Mouse (Mus musculus): ENCODE data around the gene Olfr1395. TPM values are rescaled to one million over a fixed set of nuclear protein-coding genes. Genes with fewer than 3 reads are reported as not detected.

Gene Olfr1395
- polyA plus RNA-seq, 1 experiment from 2014 or later, result not detected

DNA sequence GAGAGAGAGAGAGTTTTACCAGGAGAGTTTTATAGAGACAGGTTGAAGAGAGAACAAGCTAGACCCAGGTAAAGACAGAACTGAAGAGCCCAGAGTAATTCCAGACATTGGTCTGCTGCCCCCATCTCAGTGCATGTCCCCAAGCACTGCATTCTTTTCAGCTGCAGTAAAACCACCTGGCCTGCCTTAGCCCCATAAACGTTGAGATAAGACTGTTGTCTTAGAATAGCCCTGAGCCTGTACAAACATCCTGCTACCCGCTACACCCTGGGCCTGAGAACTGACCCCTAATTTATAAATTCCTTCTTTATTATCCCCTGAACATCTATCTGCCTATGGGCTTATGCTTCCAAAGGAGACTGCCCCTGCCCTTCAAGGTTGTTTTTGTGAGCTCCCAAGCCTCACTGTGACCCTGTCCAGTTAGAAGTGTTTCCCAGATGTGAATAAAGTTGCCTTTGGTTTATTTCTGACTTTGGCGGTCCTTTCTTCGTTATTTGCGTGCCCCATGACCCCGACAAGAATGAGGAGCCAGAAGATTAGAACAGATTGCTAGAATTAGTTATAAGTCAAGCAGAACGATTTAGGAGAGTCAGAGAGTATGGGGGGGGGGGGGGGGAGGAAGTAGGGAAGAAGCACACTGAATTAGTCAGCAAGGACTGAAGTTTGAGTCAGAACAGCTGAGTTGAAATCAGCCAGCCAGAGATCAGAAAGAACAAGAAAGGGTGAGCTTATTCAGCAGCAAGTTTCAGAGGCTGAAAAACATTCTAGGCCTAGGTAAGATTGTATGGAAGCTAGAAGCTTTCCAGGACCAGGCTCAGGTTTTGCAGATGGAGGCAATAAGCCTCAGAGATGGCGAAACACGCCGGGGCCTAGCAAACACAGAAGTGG, 34.2 kb upstream of the Olfr1395 start:
- WGBS, result 69% methylated on average over 10 of the region's 10 CpGs
- Histone ChIP-seq H3K9me3 (ENCODE audit: control insufficient read depth, low read length) (no peaks in the 10 kb centered on the region), H3K27ac (ENCODE audit: low read depth, low read length) (no peak overlapping the region), H3K27me3 (ENCODE audit: control insufficient read depth, insufficient read depth, low read length) (no peaks in the 10 kb centered on the region), H3K4me3 (ENCODE audit: low read depth, low read length) (no peak overlapping the region), H3K36me3 (ENCODE audit: control insufficient read depth, insufficient read depth, low read length) (no peaks in the 10 kb centered on the region), H3K9ac (ENCODE audit: low read length) (no peak overlapping the region), H3K4me2 (ENCODE audit: low read depth) (no peak overlapping the region), H3K4me1 (ENCODE audit: control insufficient read depth, insufficient read depth, low read length) (no peaks in the 10 kb centered on the region)
- ATAC-seq (ENCODE audit: insufficient read depth, low FRiP score, low TSS enrichment), result no peak
- DNase-seq (ENCODE audit: low spot score), result no peak

DNA sequence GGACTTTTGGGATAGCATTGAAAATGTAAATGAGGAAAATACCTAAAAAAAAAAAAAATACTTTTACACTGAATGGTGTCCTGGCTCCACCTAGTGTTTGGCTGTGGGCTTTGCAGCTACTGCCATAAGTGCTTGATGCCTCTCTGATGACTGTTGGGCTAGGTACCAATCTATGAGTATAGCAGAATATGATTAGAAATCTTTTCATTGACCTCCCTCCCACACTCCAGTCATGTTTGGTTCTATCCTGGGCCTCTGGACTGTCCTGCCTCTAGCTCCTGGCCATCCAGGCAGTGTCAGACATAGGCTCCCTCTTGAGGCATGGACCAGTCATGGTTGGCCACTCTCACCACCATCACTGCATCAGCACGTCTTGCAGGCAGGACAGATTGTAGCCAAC, 33.2 kb upstream of the Olfr1395 start:
- no peaks in the 10 kb centered on the region for H3K27me3 ChIP-seq (ENCODE audit: control insufficient read depth, insufficient read depth, low read length)
- no peak overlapping the region for H3K9ac ChIP-seq (ENCODE audit: low read length)
- no peaks in the 10 kb centered on the region for H3K36me3 ChIP-seq (ENCODE audit: control insufficient read depth, insufficient read depth, low read length)
- no peak for DNase-seq (ENCODE audit: low spot score)
- ATAC-seq (ENCODE audit: insufficient read depth, low FRiP score, low TSS enrichment), result no peak
- no peak overlapping the region for H3K27ac ChIP-seq (ENCODE audit: low read depth, low read length)
- H3K9me3 ChIP-seq (ENCODE audit: control insufficient read depth, low read length), result no peaks in the 10 kb centered on the region
- H3K4me3 ChIP-seq (ENCODE audit: low read depth, low read length), result no peak overlapping the region
- no peak overlapping the region for H3K4me2 ChIP-seq (ENCODE audit: low read depth)
- WGBS, result 63% methylated on average over 1 of the region's 1 CpGs
- H3K4me1 ChIP-seq (ENCODE audit: control insufficient read depth, insufficient read depth, low read length), result no peaks in the 10 kb centered on the region

DNA sequence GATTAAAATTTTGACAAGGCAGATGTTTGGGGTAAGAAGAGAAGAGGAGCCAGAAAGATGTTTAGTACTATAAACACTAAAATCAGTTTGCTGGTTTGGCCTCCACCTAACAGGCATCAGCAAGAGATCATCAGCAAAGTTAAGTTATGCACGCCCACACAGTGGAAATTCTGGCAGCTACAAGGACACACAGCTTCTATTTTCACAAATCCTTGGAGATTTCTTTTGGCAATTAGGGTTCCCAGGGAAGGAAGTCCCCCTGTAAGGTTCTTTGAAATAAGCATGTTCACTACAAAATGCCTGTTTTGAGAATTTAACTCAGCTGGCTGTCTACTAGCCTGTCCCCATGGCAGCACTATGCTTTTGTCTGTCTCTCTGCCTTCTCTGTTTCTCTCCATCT, 31.1 kb upstream of the Olfr1395 start:
- Histone ChIP-seq H3K9ac (ENCODE audit: low read length) (no peak overlapping the region), H3K4me3 (ENCODE audit: low read depth, low read length) (no peak overlapping the region), H3K27me3 (ENCODE audit: control insufficient read depth, insufficient read depth, low read length) (no peaks in the 10 kb centered on the region), H3K4me1 (ENCODE audit: control insufficient read depth, insufficient read depth, low read length) (no peaks in the 10 kb centered on the region), H3K36me3 (ENCODE audit: control insufficient read depth, insufficient read depth, low read length) (no peaks in the 10 kb centered on the region), H3K9me3 (ENCODE audit: control insufficient read depth, low read length) (no peaks in the 10 kb centered on the region), H3K27ac (ENCODE audit: low read depth, low read length) (no peak overlapping the region), H3K4me2 (ENCODE audit: low read depth) (no peak overlapping the region)
- 72% methylated on average over 1 of the region's 1 CpGs for WGBS
- ATAC-seq (ENCODE audit: insufficient read depth, low FRiP score, low TSS enrichment) (no peak), DNase-seq (ENCODE audit: low spot score) (no peak)

DNA sequence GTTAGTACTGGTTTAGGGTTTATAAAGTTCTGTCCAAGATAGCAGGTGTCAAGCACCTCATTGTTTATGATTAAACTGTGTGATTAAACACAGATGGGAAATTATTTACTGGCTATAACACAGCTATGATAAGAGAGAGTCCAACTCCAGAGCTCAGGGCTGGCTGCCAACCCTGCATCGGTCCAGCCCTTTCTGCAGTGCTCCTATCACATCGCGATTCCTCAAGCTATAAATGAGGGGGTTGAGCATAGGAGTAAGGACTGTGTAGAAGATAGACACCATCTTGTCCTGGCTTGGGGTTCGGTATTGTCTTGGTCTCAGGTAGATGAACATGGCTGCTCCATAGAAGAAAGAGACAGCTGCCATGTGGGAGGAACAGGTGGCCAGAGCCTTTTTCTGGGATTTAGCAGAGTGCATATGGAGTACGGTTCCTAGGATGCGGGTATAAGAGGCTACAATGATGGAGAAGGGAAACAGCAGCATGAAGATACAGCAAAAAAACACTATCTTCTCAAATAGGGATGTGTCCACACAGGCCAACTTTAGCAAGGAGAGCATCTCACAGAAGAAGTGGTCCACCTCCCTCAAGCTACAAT, 29.4 kb upstream of the Olfr1395 start:
- H3K36me3 ChIP-seq (ENCODE audit: control insufficient read depth, insufficient read depth, low read length), result no peaks in the 10 kb centered on the region
- ATAC-seq (ENCODE audit: insufficient read depth, low FRiP score, low TSS enrichment), result no peak
- no peak overlapping the region for H3K4me3 ChIP-seq (ENCODE audit: low read depth, low read length)
- DNase-seq (ENCODE audit: low spot score), result no peak
- no peaks in the 10 kb centered on the region for H3K4me1 ChIP-seq (ENCODE audit: control insufficient read depth, insufficient read depth, low read length)
- H3K4me2 ChIP-seq (ENCODE audit: low read depth), result no peak overlapping the region
- no peak overlapping the region for H3K9ac ChIP-seq (ENCODE audit: low read length)
- H3K9me3 ChIP-seq (ENCODE audit: control insufficient read depth, low read length), result no peaks in the 10 kb centered on the region
- WGBS, result 90% methylated on average over 6 of the region's 6 CpGs
- no peaks in the 10 kb centered on the region for H3K27me3 ChIP-seq (ENCODE audit: control insufficient read depth, insufficient read depth, low read length)
- no peak overlapping the region for H3K27ac ChIP-seq (ENCODE audit: low read depth, low read length)

DNA sequence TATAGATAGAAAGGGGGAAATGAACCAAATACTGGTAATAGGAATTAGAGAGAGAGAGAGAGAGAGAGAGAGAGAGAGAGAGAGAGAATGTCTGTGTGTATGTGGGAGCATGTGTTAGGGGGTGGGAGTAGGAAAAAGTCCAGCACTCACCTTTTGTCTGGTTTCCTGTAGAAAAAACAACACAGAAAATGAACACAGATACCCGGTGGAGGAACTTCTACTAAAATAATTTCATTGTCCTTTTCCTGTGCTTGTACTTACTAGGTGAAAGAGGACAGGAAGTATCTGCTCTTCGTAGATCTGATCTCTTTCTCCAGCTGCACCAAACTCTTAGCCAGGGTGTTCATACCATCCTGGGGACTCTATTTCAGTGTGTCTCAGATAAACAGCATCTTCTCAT, 27.9 kb upstream of the Olfr1395 start:
- DNase-seq (ENCODE audit: low spot score), result no peak
- WGBS, result 81% methylated on average over 2 of the region's 2 CpGs
- Histone ChIP-seq H3K9ac (ENCODE audit: low read length) (no peak overlapping the region), H3K4me1 (ENCODE audit: control insufficient read depth, insufficient read depth, low read length) (no peaks in the 10 kb centered on the region), H3K27me3 (ENCODE audit: control insufficient read depth, insufficient read depth, low read length) (no peaks in the 10 kb centered on the region), H3K4me2 (ENCODE audit: low read depth) (no peak overlapping the region), H3K9me3 (ENCODE audit: control insufficient read depth, low read length) (no peaks in the 10 kb centered on the region), H3K36me3 (ENCODE audit: control insufficient read depth, insufficient read depth, low read length) (no peaks in the 10 kb centered on the region), H3K27ac (ENCODE audit: low read depth, low read length) (no peak overlapping the region), H3K4me3 (ENCODE audit: low read depth, low read length) (no peak overlapping the region)
- no peak for ATAC-seq (ENCODE audit: insufficient read depth, low FRiP score, low TSS enrichment)

DNA sequence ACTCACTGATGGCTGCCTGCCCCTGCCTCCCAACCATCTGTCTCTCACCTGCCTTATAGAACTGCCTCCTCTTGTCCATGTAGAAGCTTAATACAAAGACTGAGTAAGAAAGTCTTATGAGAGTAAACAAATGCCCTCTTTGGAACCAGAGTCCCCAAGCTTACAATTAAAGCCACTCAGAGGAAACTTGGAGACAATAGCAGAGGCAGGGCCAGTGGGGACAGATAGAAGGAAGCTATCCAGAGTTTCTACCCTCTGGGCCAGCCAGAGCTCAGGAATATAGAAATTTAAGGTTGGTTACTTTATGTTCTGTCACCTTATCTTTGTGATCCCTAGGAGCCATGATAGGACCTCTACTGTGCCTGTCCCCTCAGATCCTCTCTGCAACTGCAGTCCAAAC, 27.3 kb upstream of the Olfr1395 start, which contains the start of gene Olfr1396:
Gene Olfr1396 (minus strand): TSS at position 101 of the 400 bp plus-strand sequence.
- no peak for ATAC-seq (ENCODE audit: insufficient read depth, low FRiP score, low TSS enrichment)
- no peaks in the 10 kb centered on the region for H3K4me1 ChIP-seq (ENCODE audit: control insufficient read depth, insufficient read depth, low read length)

DNA sequence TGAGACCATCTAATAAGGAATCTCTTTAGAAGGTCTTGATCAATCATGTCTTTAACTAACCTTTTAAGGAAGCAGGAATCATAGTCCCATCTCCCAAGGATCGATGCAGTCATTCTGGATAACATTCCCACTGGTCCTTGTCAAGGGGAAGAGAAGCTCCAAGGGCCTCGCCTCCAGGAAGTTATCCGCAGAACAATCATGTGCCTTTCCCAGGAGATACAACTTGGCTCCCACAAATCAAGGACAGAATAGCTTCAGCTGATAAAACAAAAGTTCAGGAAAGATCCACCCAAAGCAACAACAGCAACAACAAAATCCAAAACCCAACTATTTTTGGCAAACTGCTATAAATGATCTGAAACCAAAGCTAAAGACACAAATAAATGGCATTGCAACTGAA, 22.4 kb upstream of the Olfr1395 start:
- H3K9me3 ChIP-seq (ENCODE audit: control insufficient read depth, low read length), result no peaks in the 10 kb centered on the region
- no peak overlapping the region for H3K4me2 ChIP-seq (ENCODE audit: low read depth)
- no peak overlapping the region for H3K4me3 ChIP-seq (ENCODE audit: low read depth, low read length)
- WGBS, result 93% methylated on average over 3 of the region's 3 CpGs
- no peak overlapping the region for H3K27ac ChIP-seq (ENCODE audit: low read depth, low read length)
- H3K9ac ChIP-seq (ENCODE audit: low read length), result no peak overlapping the region
- no peaks in the 10 kb centered on the region for H3K4me1 ChIP-seq (ENCODE audit: control insufficient read depth, insufficient read depth, low read length)
- no peaks in the 10 kb centered on the region for H3K27me3 ChIP-seq (ENCODE audit: control insufficient read depth, insufficient read depth, low read length)
- ATAC-seq (ENCODE audit: insufficient read depth, low FRiP score, low TSS enrichment) (no peak), DNase-seq (ENCODE audit: low spot score) (no peak)
- no peaks in the 10 kb centered on the region for H3K36me3 ChIP-seq (ENCODE audit: control insufficient read depth, insufficient read depth, low read length)

More for the DNA sequence above, 27.3 kb upstream of the Olfr1395 start, which contains the start of gene Olfr1396:
- Histone ChIP-seq H3K4me3 (ENCODE audit: low read depth, low read length) (no peak within 1 kb of the TSS), H3K27me3 (ENCODE audit: control insufficient read depth, insufficient read depth, low read length) (no peaks in the 10 kb centered on the region), H3K4me2 (ENCODE audit: low read depth) (no peak within 1 kb of the TSS), H3K36me3 (ENCODE audit: control insufficient read depth, insufficient read depth, low read length) (no peaks in the 10 kb centered on the region), H3K27ac (ENCODE audit: low read depth, low read length) (no peak within 1 kb of the TSS), H3K9ac (ENCODE audit: low read length) (no peak within 1 kb of the TSS), H3K9me3 (ENCODE audit: control insufficient read depth, low read length) (no peaks in the 10 kb centered on the region)
- no peak for DNase-seq (ENCODE audit: low spot score)

DNA sequence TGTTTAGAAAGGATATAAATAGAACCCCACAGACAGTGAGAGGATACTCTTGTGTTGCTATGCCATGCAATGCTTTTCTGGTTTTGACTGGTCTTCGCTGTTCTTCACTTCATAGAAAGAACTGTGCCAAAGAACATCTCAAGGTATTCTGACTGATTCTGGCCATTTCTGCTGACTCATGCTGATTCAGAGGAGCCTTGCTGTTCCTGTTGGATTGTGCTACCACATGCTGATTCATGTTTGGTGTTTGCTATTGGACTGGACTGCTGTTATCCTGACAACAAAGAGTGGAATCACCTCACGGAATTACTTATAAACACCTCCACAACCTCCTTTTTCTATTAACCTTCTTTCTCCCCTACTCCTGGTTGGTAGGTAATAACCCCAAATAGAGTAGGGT, 17.9 kb upstream of the Olfr1395 start:
- H3K27me3 ChIP-seq (ENCODE audit: control insufficient read depth, insufficient read depth, low read length), result no peaks in the 10 kb centered on the region
- 92% methylated on average over 2 of the region's 2 CpGs for WGBS
- no peaks in the 10 kb centered on the region for H3K36me3 ChIP-seq (ENCODE audit: control insufficient read depth, insufficient read depth, low read length)
- H3K9me3 ChIP-seq (ENCODE audit: control insufficient read depth, low read length), result no peaks in the 10 kb centered on the region
- no peak overlapping the region for H3K4me2 ChIP-seq (ENCODE audit: low read depth)
- H3K9ac ChIP-seq (ENCODE audit: low read length), result no peak overlapping the region
- H3K27ac ChIP-seq (ENCODE audit: low read depth, low read length), result no peak overlapping the region
- DNase-seq (ENCODE audit: low spot score) (no peak), ATAC-seq (ENCODE audit: insufficient read depth, low FRiP score, low TSS enrichment) (no peak)
- H3K4me1 ChIP-seq (ENCODE audit: control insufficient read depth, insufficient read depth, low read length), result no peaks in the 10 kb centered on the region
- no peak overlapping the region for H3K4me3 ChIP-seq (ENCODE audit: low read depth, low read length)

DNA sequence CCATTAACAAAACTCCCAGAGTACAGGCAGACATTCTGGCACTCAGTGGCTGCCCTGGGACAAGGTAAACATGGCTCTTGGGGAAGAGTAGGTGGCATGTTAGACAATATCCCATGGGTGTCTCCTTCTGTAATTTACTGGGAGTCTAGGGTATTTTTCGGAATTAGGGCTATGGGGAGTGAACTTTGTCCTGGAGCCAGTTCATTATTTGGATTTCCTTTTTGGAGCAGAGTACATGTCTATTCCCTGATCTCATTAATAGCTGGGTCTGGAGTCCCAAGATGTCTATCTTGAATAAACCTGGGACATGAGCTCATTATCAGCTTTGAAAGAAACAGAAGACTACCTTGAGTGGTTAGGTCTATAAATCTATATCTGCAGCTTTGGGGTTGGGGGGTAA, 12.0 kb downstream of the Olfr1395 start, which contains the start of gene Olfr1394:
Gene Olfr1394 (plus strand): TSS at position 301 of the 400 bp plus-strand sequence.
- DNase-seq (ENCODE audit: low spot score) (no peak), ATAC-seq (ENCODE audit: insufficient read depth, low FRiP score, low TSS enrichment) (no peak)
- H3K4me2 ChIP-seq (ENCODE audit: low read depth), result no peak within 1 kb of the TSS
- H3K4me3 ChIP-seq (ENCODE audit: low read depth, low read length), result no peak within 1 kb of the TSS
- H3K27me3 ChIP-seq (ENCODE audit: control insufficient read depth, insufficient read depth, low read length), result no peaks in the 10 kb centered on the region
- H3K36me3 ChIP-seq (ENCODE audit: control insufficient read depth, insufficient read depth, low read length), result no peaks in the 10 kb centered on the region
- H3K9me3 ChIP-seq (ENCODE audit: control insufficient read depth, low read length), result no peaks in the 10 kb centered on the region
- no peak within 1 kb of the TSS for H3K27ac ChIP-seq (ENCODE audit: low read depth, low read length)
- no peak within 1 kb of the TSS for H3K9ac ChIP-seq (ENCODE audit: low read length)
- WGBS, result 80% methylated on average over 1 of the region's 1 CpGs
- no peaks in the 10 kb centered on the region for H3K4me1 ChIP-seq (ENCODE audit: control insufficient read depth, insufficient read depth, low read length)
